Mouse (Mus musculus): ENCODE data around the gene Nf2.

DNA sequence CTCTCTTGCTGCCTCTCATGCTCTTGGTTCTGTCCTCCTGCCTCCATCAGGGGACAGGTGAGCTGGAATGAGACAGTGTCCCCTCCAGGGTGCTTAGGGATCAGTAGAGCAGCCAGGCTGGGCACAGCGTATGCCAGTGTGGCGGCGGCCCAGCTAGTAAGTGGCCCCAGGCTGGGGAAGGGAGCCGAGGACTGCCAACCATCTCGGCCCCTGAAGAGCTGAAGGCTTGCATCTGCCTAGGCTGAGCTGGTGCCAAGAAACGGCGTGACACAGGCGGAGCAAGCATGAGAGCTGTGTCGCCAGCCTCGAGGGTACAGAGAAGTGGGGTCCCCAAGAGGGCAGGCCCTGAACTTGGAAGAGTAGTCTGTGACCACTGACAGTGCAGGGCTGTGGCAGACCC, 111.7 kb downstream of the Nf2 start:
- no peak for TF ChIP-seq POLR2A (IDR thresholded peaks at IDR 0.05; ENCODE audit: insufficient read depth, low read length)
- no peak for TF ChIP-seq CTCF (IDR thresholded peaks at IDR 0.05; ENCODE audit: low read depth, low read length)
- no peak for TF ChIP-seq EP300 (IDR thresholded peaks at IDR 0.05; ENCODE audit: insufficient read depth, low read depth, low read length)
